Mouse (Mus musculus) limb, embryonic 10.5 days (tissue): Measurements from ENCODE around the gene Lsmem1. TPM values are rescaled to one million over a fixed set of nuclear protein-coding genes. Genes with fewer than 3 reads are reported as not detected.

Experiments used
- DNase-seq: peaks from one replicate; pipeline ENCODE4 v3.0.0-alpha.2; 2017; ENCODE audit warnings: low spot score
- H3K27ac ChIP-seq: fragments of 300-500 bp; sonication (generic); 2 replicates; pipeline ENCODE4 v1.5.1; 2016; ENCODE audit warnings: mild to moderate bottlenecking
- H3K27me3 ChIP-seq: fragments of 300-500 bp; sonication (generic); 2 replicates; pipeline ENCODE4 v1.6.1; 2016; ENCODE audit warnings: low read depth, mild to moderate bottlenecking; ENCODE audit not compliant: poor library complexity, severe bottlenecking
- H3K36me3 ChIP-seq: fragments of 300-500 bp; sonication (generic); 2 replicates; pipeline ENCODE4 v1.6.1; 2016; ENCODE audit warnings: mild to moderate bottlenecking, moderate library complexity
- H3K4me1 ChIP-seq: fragments of 300-500 bp; sonication (generic); 2 replicates; pipeline ENCODE4 v1.6.1; 2016
- H3K4me3 ChIP-seq: fragments of 300-500 bp; sonication (generic); 2 replicates; pipeline ENCODE4 v1.5.1; 2016; ENCODE audit warnings: mild to moderate bottlenecking, moderate library complexity
- H3K9me3 ChIP-seq: fragments of 300-500 bp; sonication (generic); replicated peaks from 2 replicates; pipeline ENCODE4 v1.6.1; 2016; ENCODE audit warnings: mild to moderate bottlenecking
- WGBS: fragments of 180-500 bp; shearing (Covaris S2); methylation state at CpG from one replicate; pipeline ENCODE4 v1.1.7; 2016; 5-methylcytosine and 5-hydroxymethylcytosine counted together
- polyA plus RNA-seq: library from polyadenylated mRNA; unstranded; fragments of >200 nt; fragmentation: Nextera tagmentation; extraction: Ambion mirVana; gene quantifications from 2 replicates; pipeline ENCODE4 v1.2.1, GENCODE M21; 2016

Lsmem1 gene
- not detected in 2 replicates for polyA plus RNA-seq

DNA sequence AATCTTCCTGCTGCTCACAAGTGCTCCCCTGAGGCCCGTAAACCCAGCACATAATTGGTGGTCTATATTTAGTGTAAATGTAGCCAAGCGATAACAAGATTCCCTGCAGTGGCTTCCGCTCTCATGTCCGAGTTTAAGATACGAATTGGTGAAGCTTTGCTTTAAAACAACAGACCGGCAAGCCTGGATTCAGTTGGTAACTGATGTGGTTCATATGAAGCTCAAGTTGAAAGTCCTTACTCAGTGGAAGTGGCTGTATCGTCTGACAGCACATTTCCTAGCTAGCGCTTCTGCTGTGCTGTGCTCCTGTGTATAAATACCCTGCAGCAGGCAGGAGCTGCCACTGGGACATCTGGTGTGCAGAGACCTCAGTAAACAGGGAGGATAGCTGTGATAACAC lies at the start of gene Lsmem1:
Gene Lsmem1 (minus strand): TSS at position 189 of the 400 bp plus-strand sequence.
- Histone ChIP-seq H3K4me1 (peaks cover 6% of the 10 kb centered on the region; the same call in 1 of the 2 replicates), H3K9me3 (no peaks in the 10 kb centered on the region), H3K27me3 (no peaks in the 10 kb centered on the region), H3K27ac (no peak within 1 kb of the TSS), H3K4me3 (no peak within 1 kb of the TSS), H3K36me3 (peaks cover 33% of the 10 kb centered on the region)
- WGBS, result 92% methylated on average over 8 of the region's 8 CpGs
- no peak for DNase-seq

DNA sequence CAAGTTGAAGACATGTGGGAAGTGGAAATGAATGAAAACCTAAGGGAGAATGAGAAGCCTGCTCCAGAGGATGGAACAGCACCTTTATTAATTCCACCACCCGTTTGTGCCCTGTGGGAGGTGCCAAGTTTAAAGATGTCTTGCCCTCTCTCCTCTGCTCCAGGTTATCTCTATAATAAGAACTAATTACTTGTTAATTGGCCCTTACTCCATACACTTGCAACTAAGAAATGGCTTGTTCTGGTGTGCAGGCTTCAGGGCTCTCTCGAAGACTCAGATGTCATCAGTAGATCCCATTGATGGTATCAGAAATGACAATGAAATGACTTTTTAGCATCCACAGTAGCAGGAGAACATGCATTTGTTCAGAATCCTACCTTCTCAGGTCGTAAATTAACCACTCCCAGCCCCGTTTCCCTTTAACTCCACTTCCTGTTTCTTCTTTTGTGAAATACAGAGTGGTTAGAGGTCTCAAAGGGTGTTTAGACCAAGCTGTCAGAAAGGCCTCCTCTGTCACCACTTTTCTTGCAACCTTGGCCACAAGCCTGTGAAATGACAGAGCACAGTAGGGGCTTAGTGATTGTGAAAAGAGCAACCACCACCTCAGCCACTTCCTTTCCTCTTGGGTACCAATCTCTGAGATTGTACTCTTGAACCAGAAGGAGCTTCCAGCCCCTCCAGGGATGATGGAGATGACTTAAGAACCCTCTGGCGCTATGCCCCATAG lies 49.3 kb upstream of the Lsmem1 start, which contains the start of gene Ifrd1:
Gene Ifrd1 (minus strand): TSS at position 51 of the 727 bp plus-strand sequence.
- DNase-seq, result no peak
- WGBS, result 64% methylated on average over 5 of the region's 5 CpGs
- H3K27ac ChIP-seq, result no peak within 1 kb of the TSS

DNA sequence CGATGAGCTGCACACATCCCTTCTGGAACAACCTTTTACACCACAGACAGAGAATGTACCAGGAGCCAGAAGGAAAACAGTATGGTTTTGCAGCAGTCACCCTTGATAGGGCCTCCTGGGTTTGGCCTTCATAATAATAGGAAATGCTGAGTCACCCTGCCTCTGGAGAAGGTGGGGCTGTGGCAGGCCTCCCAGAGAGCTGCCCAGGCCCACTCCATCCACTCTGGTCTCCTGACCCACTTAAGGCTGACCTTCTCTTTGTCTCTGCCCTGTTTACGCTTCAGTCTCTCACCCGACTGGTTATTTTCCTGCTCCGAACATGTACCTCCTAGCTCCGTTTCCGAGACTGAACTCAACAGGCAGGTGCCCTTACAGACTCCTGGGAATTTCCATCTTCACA lies 48.7 kb upstream of the Lsmem1 start:
- Histone ChIP-seq H3K36me3 (no peaks in the 10 kb centered on the region), H3K27ac (no peak overlapping the region), H3K4me3 (no peak overlapping the region), H3K27me3 (no peaks in the 10 kb centered on the region), H3K4me1 (peaks cover 31% of the 10 kb centered on the region), H3K9me3 (no peaks in the 10 kb centered on the region)
- DNase-seq, result no peak
- WGBS, result 79% methylated on average over 6 of the region's 6 CpGs

More for the DNA sequence above, 49.3 kb upstream of the Lsmem1 start, which contains the start of gene Ifrd1:
- Histone ChIP-seq H3K9me3 (no peaks in the 10 kb centered on the region), H3K27me3 (no peaks in the 10 kb centered on the region), H3K36me3 (no peaks in the 10 kb centered on the region), H3K4me3 (no peak within 1 kb of the TSS), H3K4me1 (peaks cover 29% of the 10 kb centered on the region)

GRCm38 (mm10) chr12:40247384-40247783 lies 48.1 kb upstream of the Lsmem1 start:
- no peaks in the 10 kb centered on the region for H3K27me3 ChIP-seq
- H3K4me3 ChIP-seq, result no peak overlapping the region
- H3K36me3 ChIP-seq, result no peaks in the 10 kb centered on the region
- no peak for DNase-seq
- no peaks in the 10 kb centered on the region for H3K9me3 ChIP-seq
- H3K4me1 ChIP-seq, result peaks cover 31% of the 10 kb centered on the region
- 65% methylated on average over 4 of the region's 4 CpGs for WGBS
- H3K27ac ChIP-seq, result no peak overlapping the region

DNA sequence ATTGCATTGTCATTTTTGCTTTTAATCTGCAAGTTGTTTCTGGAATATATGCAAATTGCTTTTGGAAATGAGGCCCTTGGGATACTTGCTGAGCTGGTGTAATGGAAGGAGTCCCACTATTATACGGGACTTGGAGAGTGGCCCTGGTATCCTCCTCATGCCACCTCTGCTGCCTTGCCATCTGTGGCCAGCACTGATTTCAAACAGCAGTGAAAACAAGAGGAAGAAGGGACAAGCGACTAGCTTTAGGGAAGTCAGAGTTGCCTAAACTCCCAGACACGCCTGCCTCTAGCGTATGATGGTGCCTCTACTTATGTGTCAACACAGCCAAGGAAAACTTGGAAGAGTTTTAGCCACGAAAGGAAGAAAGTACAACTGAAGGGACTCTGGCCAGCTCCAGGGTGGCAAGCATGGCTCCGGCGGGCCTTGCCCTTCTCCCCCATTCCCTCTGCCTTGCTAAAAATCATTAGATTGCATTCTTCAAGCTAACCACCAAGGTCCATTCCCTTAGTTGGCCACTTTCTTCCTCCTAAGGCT lies 46.2 kb upstream of the Lsmem1 start:
- Histone ChIP-seq H3K27ac (no peak overlapping the region), H3K4me3 (no peak overlapping the region), H3K4me1 (peaks cover 34% of the 10 kb centered on the region), H3K9me3 (no peaks in the 10 kb centered on the region), H3K36me3 (no peaks in the 10 kb centered on the region), H3K27me3 (no peaks in the 10 kb centered on the region)
- WGBS, result 93% methylated on average over 7 of the region's 7 CpGs
- DNase-seq, result no peak

DNA sequence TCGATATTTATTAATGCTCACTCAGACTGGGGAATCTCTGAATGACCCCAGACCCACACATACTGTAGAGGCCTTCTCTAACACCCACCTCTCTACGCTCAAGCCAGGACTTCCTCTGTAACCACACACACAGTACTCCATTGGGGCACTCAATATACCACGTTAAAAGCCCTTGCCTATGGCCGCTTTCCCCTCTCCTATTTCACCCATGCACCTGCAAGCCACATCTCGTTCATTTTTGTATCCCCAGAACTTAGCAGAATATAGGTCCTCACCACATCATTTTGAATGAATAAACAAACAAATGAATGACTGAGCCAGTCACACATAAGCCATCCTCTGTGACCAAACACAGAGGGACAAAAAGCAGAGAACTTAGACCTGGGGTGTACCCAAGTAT lies 45.6 kb upstream of the Lsmem1 start:
- Histone ChIP-seq H3K4me1 (peaks cover 28% of the 10 kb centered on the region), H3K27ac (no peak overlapping the region), H3K4me3 (no peak overlapping the region), H3K9me3 (no peaks in the 10 kb centered on the region), H3K27me3 (no peaks in the 10 kb centered on the region), H3K36me3 (no peaks in the 10 kb centered on the region)
- DNase-seq, result no peak
- WGBS, result 90% methylated on average over 5 of the region's 5 CpGs

GRCm38 (mm10) chr12:40243821-40244221 lies 44.5 kb upstream of the Lsmem1 start:
- peaks cover 21% of the 10 kb centered on the region for H3K4me1 ChIP-seq
- no peak overlapping the region for H3K4me3 ChIP-seq
- H3K36me3 ChIP-seq, result no peaks in the 10 kb centered on the region
- H3K9me3 ChIP-seq, result no peaks in the 10 kb centered on the region
- 69% methylated on average over 11 of the region's 11 CpGs for WGBS
- DNase-seq, result no peak
- no peaks in the 10 kb centered on the region for H3K27me3 ChIP-seq
- no peak overlapping the region for H3K27ac ChIP-seq

DNA sequence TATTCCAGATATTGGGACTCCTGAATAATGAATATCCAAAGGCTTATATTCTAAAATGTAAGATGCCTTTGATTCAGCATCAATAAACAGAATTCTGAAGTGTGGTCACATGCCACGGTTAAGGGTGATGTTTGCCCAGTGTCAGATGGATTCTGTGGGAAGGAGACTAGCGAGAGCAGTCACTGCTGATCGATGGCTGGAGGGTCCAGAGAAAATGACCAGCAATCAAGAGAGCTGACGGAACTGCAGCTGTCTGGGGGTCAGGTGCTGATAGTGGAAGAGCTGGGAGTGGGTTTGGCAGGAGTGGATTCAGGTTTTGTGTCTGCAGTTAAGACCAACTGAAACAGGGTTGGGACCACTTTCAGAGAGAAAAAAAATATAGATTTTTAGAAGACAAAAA lies 44.0 kb upstream of the Lsmem1 start:
- WGBS, result 75% methylated on average over 4 of the region's 4 CpGs
- H3K4me1 ChIP-seq, result peaks cover 15% of the 10 kb centered on the region
- H3K9me3 ChIP-seq, result no peaks in the 10 kb centered on the region
- H3K27me3 ChIP-seq, result no peaks in the 10 kb centered on the region
- no peak overlapping the region for H3K4me3 ChIP-seq
- no peak overlapping the region for H3K27ac ChIP-seq
- no peak for DNase-seq
- H3K36me3 ChIP-seq, result no peaks in the 10 kb centered on the region

DNA sequence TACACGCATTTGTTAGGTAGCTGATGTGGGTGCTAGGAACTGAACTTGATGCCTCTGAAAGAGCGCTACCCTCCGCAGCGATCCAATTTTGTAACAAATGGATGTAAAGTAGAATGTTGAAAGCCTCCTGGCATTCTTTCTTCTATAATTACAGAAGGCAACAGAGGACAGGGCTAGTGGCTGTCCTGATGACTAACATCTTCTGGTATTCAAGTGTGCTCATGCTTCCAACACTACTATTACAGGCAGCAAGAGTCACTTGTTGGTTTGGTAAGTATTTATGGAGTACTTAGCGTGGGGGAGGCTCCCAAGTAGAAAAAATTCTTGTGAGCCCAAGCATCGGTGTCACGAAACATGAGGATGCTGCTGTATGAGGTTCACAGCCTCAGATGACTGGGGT lies 39.9 kb upstream of the Lsmem1 start:
- H3K36me3 ChIP-seq, result no peaks in the 10 kb centered on the region
- WGBS, result 94% methylated on average over 7 of the region's 7 CpGs
- H3K4me1 ChIP-seq, result peaks cover 8% of the 10 kb centered on the region; the same call in 1 of the 2 replicates
- no peak overlapping the region for H3K4me3 ChIP-seq
- DNase-seq, result no peak
- H3K9me3 ChIP-seq, result no peaks in the 10 kb centered on the region
- no peaks in the 10 kb centered on the region for H3K27me3 ChIP-seq
- H3K27ac ChIP-seq, result no peak overlapping the region

DNA sequence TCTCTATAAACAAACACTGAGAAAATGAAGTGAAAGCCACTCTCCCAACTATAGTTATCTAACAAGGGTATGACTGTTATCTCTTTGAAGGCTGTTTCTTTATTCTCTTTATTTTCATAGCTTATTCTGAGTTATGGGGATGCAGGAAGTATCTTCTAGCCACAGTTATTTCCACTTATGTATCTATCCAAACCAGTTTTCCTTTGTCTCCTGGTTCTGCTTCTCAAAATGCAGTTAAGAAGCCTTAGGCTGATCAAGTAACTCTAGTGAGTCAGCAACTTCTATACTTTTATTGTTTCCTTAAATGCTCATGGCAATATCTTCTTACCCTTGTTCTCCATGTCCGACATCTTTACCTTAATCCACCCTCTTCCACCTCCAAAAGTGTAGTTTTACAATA lies 32.9 kb upstream of the Lsmem1 start:
- Histone ChIP-seq H3K27ac (no peak overlapping the region), H3K4me3 (no peak overlapping the region)
- DNase-seq, result no peak

DNA sequence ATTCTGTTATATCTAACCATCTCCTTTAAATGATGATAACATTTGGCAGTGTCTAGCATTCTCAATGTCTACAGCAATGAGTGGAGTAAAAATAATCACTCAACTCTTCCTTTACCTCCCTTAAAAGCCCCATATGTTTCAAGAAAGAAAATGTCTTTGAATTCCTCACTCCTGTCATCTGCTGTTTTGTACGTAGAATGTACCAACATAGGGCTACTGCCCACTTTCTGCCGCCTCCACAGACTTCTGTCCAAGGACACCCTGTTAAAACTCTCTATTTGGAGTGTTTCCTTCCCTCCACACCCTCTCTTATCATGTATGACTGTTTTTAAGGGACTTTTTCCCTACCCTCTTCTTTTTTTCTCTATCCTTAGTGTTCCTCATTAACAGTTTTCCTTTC lies 32.3 kb upstream of the Lsmem1 start:
- 97% methylated on average over 2 of the region's 2 CpGs for WGBS
- Histone ChIP-seq H3K9me3 (no peaks in the 10 kb centered on the region), H3K4me3 (no peak overlapping the region), H3K4me1 (no peaks in the 10 kb centered on the region), H3K36me3 (no peaks in the 10 kb centered on the region), H3K27me3 (no peaks in the 10 kb centered on the region), H3K27ac (no peak overlapping the region)
- DNase-seq, result no peak

More for the DNA sequence above, 32.9 kb upstream of the Lsmem1 start:
- Histone ChIP-seq H3K9me3 (no peaks in the 10 kb centered on the region), H3K4me1 (no peaks in the 10 kb centered on the region), H3K36me3 (no peaks in the 10 kb centered on the region), H3K27me3 (no peaks in the 10 kb centered on the region)
- WGBS, result 94% methylated on average over 1 of the region's 1 CpGs

- no peaks in the 10 kb centered on the region for H3K9me3 ChIP-seq
- H3K4me1 ChIP-seq, result peaks cover 18% of the 10 kb centered on the region
- no peaks in the 10 kb centered on the region for H3K36me3 ChIP-seq
- H3K4me3 ChIP-seq, result peak overlapping the region; percentile 77; the same call in 1 of the 2 replicates
- DNase-seq, result no peak
- H3K27ac ChIP-seq, result no peak overlapping the region
- H3K27me3 ChIP-seq, result no peaks in the 10 kb centered on the region
- WGBS, result 95% methylated on average over 9 of the region's 9 CpGs
These were observed 25.0 kb upstream of the Lsmem1 start for GRCm38 (mm10) chr12:40224171-40224880.

DNA sequence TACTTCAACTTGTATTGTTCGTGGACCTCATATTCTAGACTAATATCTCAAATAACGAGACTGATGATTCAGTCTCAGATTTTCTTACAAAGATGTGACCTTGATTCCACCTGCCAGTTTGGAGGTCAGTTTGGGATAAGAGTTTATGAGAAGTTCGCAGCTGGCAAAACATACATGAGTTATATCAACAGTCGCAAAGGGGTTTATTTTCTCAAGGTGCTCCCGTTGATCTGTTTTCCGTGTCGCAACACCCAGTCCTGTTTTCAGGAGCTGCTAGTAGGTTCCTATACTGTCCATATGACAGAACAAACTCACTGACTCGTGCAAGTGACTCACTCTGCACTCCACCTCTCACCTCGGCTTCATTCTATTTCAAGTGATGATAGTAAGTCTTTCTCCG lies 24.4 kb upstream of the Lsmem1 start:
- H3K4me3 ChIP-seq, result peak overlapping the region; percentile 77
- peaks cover 18% of the 10 kb centered on the region for H3K4me1 ChIP-seq
- no peaks in the 10 kb centered on the region for H3K9me3 ChIP-seq
- H3K27ac ChIP-seq, result peak overlapping the region; percentile 95
- WGBS, result 67% methylated on average over 10 of the region's 10 CpGs
- DNase-seq, result no peak
- H3K36me3 ChIP-seq, result no peaks in the 10 kb centered on the region
- H3K27me3 ChIP-seq, result no peaks in the 10 kb centered on the region
